Mouse (Mus musculus) heart, adult 2 months (tissue): ENCODE measurements around the gene Mvp.

Source experiments
- CTCF ChIP-seq: fragments of 200-600 bp; IDR thresholded peaks from 2 replicates; pipeline ENCODE4 v1.8.1; 2022; ENCODE audit warnings: antibody characterized with exemption, mild to moderate bottlenecking, moderate library complexity
- POLR2A ChIP-seq: fragments of 200-500 bp; IDR thresholded peaks from 2 replicates; pipeline ENCODE4 v1.6.1; 2011; ENCODE audit warnings: mild to moderate bottlenecking, low read depth, low read length, control low read depth; ENCODE audit not compliant: insufficient read depth

- TF ChIP-seq CTCF (no peak), POLR2A (no peak)
Observed at GRCm38 (mm10) chr7:127030172-127030571, 15.8 kb upstream of the Mvp start.
